Mouse (Mus musculus) brain, embryonic 18.5 days (tissue): ENCODE results near the gene Ankrd17.

ENCODE experiments used
- DNase-seq: peaks from one replicate; pipeline ENCODE4 v3.0.0-alpha.2; 2012; ENCODE audit warnings: low read depth, low spot score

Gene Ankrd17

DNA sequence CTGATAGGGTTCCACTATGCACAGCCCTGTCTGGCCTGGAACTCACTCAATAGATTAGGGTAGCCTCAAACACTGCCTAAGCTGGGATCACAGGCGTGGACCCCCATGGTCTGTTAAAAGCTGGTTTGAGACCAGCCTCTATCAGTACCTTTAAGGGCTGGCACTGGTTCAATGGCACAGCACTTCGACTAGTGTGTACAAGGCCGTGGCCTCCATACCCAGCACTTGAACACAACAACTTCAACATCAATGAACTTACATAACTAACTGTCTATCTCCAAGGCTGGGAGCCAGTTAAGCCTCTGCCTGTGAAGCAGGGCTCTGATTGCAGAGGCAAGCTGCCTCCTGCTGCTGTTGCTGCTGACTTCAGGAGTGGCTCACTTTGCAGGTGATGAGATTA, 148.6 kb downstream of the Ankrd17 start:
- no peak for DNase-seq

DNA sequence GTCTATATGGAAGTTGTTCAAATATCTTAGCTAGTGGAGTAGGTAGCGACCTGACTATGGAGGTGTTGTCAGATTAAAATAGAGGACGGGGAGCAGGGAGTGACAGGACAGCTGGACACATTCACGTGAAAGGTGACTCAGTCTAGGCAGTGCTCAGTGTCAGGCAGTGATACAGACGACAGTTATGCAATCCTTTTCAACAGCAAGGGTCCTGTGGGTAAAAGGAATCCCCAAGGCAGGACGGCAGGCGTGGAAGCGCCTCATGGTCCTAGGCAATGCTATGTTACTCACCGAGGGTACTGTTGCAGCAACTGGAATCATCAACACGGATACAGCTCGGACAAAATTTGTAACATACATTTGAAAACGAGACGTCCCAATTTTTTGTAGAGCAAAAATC, 149.2 kb downstream of the Ankrd17 start:
- DNase-seq = no peak

DNA sequence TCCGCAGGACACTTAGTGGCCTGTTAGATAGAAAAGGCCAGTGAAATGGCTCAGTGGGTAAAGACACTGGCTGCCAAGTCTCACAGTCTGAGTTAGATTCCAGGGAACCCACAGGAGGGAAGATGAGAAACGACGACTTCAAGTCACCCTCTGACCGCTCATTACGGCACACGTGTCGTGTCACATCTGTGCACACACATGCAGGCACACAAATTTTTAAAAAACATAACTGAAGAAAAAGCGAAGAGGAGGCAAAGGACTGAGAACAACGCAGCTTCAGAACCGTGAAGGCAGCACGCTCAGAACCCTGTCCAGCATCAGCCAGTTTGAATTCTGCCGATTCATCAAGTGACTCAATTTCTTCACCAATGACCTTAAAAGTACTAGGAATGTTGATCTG, 153.0 kb downstream of the Ankrd17 start:
- DNase-seq = no peak

DNA sequence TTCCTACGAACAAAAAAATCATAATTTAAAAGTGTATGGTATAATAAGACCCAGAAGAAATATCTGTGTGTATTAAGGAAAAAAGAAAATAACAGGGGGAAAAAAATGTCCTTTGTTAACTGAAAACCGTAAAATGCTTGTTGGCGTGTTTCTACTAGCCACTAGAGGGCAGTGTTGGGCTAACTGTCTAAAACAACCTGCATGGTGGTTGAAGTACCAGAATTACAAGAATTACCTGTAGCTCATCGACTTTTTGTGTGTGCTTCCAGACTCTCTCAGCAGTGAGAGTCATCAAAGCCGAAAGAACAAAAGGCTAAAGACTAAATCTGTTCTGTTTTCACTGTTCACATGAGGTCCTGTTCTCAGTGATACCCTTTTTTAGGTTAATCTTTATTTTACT, 163.2 kb downstream of the Ankrd17 start:
- DNase-seq = peak; percentile 16

DNA sequence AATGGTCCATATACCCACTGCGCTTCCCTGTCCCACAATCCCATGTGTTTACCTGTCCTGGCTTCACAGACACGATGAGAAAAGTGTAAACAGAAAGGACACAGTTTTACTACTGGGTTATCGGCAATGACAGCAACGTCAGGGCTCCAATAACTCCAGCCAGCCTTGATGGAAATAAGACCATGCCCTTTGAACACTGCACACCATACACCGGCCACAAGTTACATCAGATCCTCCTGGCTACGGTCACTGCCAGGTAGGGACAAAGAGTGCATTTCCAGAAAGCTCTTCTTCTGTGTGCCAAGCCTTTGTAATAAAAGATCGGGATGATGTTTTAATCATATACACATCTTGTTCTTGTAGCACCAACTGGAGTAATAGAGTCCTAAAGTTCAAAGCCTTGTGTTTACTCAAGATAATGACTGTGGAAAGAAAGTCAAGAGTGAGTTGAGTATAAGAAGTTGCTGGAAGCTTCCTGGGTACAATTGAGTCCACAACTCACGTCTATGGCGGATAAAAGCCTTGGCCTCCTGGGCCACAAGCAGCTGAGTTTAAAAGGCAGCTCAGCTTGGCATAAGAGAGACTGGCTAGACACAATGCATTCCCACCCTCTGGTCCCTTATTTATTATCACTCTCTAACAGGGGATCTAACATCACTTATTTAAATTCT, 163.8 kb downstream of the Ankrd17 start:
- no peak for DNase-seq

DNA sequence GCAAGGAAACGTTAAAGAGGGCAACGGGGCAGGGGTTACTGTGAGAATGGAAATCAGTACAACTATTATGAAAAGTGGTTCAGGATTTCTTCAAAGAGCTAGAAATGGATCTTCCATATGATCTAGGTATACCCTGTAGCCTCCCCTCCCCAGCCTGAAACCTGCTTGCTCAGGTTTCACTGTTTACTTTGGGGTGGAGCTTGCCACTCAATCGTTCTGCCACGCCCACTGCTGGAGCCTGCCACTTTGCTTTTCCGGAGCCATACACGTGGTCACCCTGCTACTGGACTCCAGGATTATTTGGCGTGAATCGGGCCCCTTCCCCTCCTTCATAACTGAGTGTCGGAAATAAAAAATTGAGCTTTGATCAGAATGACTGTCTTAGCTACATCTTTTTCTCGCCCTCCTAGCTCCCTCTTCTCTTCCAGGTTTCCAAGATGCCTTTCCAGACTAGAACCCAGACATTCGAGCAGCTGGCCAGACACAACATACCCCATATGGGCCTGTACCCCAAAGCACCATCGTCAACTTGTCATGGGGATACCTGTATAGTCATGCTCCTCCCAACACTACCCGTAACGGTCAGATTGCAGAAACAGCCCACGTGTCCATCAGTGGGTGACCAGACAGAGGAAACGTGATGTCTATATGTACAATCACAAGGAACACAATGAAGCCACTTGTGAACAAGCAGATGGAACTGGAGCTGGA, 166.3 kb downstream of the Ankrd17 start:
- DNase-seq = no peak

DNA sequence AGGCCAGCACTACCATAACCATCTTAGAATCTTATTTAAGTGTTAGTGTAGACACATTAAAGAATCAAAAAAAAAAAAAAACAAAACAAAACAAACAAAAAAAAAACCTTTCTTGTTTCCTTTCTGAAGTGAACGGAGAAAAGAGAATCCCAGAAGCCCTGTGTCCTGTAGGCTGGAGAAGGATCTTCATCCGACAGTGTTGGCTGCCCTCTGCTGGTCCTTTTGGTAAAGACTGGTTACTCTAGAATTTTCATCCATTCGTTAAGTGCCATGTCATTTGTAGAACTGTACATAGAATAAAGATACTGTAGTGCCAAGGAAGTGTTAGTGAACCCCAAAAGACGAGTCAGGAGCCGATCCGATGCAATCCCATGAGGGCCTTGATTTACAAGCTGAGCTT, 171.5 kb downstream of the Ankrd17 start:
- DNase-seq = peak; percentile 46

DNA sequence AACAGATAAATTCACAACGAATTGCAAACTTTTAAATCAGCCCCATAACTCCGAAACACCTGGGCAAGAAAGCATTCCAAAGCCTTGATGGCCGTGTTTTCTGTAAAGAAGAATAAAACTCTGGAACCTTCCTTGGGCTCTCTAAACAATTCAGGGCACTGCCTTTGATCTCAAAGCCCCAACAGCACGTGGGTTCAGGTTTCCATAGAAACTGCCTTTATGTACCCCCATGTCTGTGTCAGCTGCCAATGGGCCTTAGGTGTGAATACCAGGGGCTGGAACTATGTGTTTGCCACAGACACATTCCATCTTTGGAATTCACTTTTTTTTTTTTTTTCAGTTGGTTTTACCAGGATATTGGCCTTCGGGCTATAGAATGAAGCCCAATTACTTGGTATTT, 183.6 kb downstream of the Ankrd17 start:
- no peak for DNase-seq

DNA sequence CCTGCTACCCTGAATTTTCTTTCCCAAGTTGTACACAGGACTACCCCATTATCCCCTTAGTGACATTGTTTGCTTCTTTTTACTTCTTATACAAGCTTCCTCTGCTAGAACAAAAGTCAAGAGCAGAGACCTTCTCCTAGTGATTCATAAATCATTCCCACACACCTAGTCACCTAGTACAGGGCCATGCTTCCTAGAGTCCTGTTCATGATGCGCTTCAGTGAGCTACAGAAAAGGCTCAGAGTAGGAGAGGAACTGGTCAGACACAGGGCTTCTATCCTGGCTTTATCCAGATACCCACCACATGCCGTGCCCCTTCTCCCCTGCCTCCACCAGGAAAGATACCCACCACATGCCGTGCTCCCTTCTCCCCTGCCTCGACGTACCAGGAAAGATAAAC, 187.3 kb downstream of the Ankrd17 start:
- DNase-seq = no peak

DNA sequence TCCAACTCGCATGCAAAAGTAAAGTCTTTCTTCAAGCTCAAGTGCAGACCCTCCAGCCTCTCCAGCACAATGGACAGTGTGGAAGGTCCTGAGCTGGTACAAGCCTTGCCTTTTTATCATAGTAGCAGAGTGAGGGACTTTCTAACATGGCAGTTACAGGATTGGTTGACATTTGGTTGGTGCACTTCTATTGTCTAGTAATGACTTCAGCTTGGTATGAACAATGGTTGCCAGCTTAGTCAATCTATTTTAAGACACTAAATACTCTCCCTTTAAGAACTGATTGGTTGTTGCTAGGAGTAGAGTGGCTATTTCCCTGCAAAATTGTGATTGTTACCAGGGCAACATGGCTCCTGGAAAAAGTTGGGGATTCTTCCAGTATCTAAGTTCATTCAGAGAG, 188.3 kb downstream of the Ankrd17 start:
- no peak for DNase-seq
